Mouse (Mus musculus): ENCODE measurements around the gene Iqgap1. TPM values are rescaled to one million over a fixed set of nuclear protein-coding genes. Genes with fewer than 3 reads are reported as not detected.

The Iqgap1 gene
- polyA plus RNA-seq, 1 experiment, result 62.3 TPM

GRCm38 (mm10) chr7:80832191-80832590 lies 6.4 kb upstream of the Iqgap1 start:
- Histone ChIP-seq H3K4me1 (ENCODE audit: control insufficient read depth, insufficient read depth, low read length) (peaks cover 2% of the 10 kb centered on the region; the same call in 1 of the 2 replicates), H3K4me3 (replicated peaks; ENCODE audit: control insufficient read depth, low read depth, low read length) (no peak overlapping the region), H3K27ac (ENCODE audit: control insufficient read depth, insufficient read depth, low read depth, low read length, poor library complexity) (no peak overlapping the region)
- 6% methylated on average over 4 of the region's 4 CpGs for WGBS
- TF ChIP-seq CTCF (IDR thresholded peaks at IDR 0.05; ENCODE audit: control insufficient read depth, insufficient read depth, low read length) (no peak), POLR2A (IDR thresholded peaks at IDR 0.05; ENCODE audit: borderline replicate concordance, control insufficient read depth, low read depth, low read length) (no peak)

DNA sequence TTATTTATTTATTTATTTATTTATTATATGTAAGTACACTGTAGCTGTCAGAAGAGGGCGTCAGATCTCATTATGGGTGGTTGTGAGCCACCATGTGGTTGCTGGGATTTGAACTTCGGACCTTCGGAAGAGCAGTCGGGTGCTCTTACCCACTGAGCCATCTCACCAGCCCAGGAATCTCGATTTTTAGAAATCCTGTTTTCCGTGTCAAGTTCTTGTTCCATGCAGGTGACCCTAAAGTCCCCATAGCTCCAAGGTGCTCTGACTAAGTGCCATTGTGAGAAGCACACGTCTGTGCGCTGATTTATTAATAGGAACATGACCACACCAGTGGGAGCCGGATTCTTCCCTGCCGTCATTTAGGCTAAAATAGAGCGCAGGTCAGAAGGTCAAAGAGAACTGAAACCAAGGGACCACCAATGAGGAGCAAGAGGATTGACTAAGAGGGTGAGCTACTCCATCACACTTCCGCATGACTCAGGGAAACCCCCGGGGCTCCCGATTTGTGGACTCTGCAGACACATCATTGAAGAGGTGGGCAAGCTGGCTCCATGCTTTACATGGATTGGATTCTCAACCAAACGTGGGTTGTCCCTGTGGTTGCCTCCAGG lies 4.5 kb upstream of the Iqgap1 start:
- H3K4me3 ChIP-seq (replicated peaks; ENCODE audit: control insufficient read depth, low read depth, low read length), result no peak overlapping the region
- TF ChIP-seq CTCF (IDR thresholded peaks at IDR 0.05; ENCODE audit: control insufficient read depth, insufficient read depth, low read length), result no peak
- TF ChIP-seq POLR2A (IDR thresholded peaks at IDR 0.05; ENCODE audit: borderline replicate concordance, control insufficient read depth, low read depth, low read length), result no peak
- peaks cover 2% of the 10 kb centered on the region; the same call in 1 of the 2 replicates for H3K4me1 ChIP-seq (ENCODE audit: control insufficient read depth, insufficient read depth, low read length)
- H3K27ac ChIP-seq (ENCODE audit: control insufficient read depth, insufficient read depth, low read depth, low read length, poor library complexity), result no peak overlapping the region
- WGBS, result 61% methylated on average over 15 of the region's 15 CpGs

GRCm38 (mm10) chr7:80828146-80828860 lies 2.5 kb upstream of the Iqgap1 start:
- H3K4me1 ChIP-seq (ENCODE audit: control insufficient read depth, insufficient read depth, low read length), result peaks cover 2% of the 10 kb centered on the region; the same call in 1 of the 2 replicates
- no peak overlapping the region for H3K27ac ChIP-seq (ENCODE audit: control insufficient read depth, insufficient read depth, low read depth, low read length, poor library complexity)
- no peak overlapping the region for H3K4me3 ChIP-seq (replicated peaks; ENCODE audit: control insufficient read depth, low read depth, low read length)
- TF ChIP-seq POLR2A (IDR thresholded peaks at IDR 0.05; ENCODE audit: borderline replicate concordance, control insufficient read depth, low read depth, low read length), result no peak
- no peak for TF ChIP-seq CTCF (IDR thresholded peaks at IDR 0.05; ENCODE audit: control insufficient read depth, insufficient read depth, low read length)
- 55% methylated on average over 18 of the region's 18 CpGs for WGBS

GRCm38 (mm10) chr7:80823875-80824682 lies 1.7 kb downstream of the Iqgap1 start:
- TF ChIP-seq CTCF (IDR thresholded peaks at IDR 0.05; ENCODE audit: control insufficient read depth, insufficient read depth, low read length) (no peak), POLR2A (IDR thresholded peaks at IDR 0.05; ENCODE audit: borderline replicate concordance, control insufficient read depth, low read depth, low read length) (no peak)
- Histone ChIP-seq H3K4me3 (replicated peaks; ENCODE audit: control insufficient read depth, low read depth, low read length) (no peak overlapping the region), H3K4me1 (ENCODE audit: control insufficient read depth, insufficient read depth, low read length) (peaks cover 1% of the 10 kb centered on the region; the same call in 1 of the 2 replicates), H3K27ac (ENCODE audit: control insufficient read depth, insufficient read depth, low read depth, low read length, poor library complexity) (no peak overlapping the region)
- 42% methylated on average over 11 of the region's 11 CpGs for WGBS

- no peak overlapping the region for H3K4me3 ChIP-seq (replicated peaks; ENCODE audit: control insufficient read depth, low read depth, low read length)
- WGBS, result 63% methylated on average over 4 of the region's 4 CpGs
- no peak for TF ChIP-seq POLR2A (IDR thresholded peaks at IDR 0.05; ENCODE audit: borderline replicate concordance, control insufficient read depth, low read depth, low read length)
- no peak for TF ChIP-seq CTCF (IDR thresholded peaks at IDR 0.05; ENCODE audit: control insufficient read depth, insufficient read depth, low read length)
- H3K27ac ChIP-seq (ENCODE audit: control insufficient read depth, insufficient read depth, low read depth, low read length, poor library complexity), result no peak overlapping the region
- H3K4me1 ChIP-seq (ENCODE audit: control insufficient read depth, insufficient read depth, low read length), result peaks cover 1% of the 10 kb centered on the region; the same call in 1 of the 2 replicates
Measured at GRCm38 (mm10) chr7:80823267-80823666, 2.5 kb downstream of the Iqgap1 start.

DNA sequence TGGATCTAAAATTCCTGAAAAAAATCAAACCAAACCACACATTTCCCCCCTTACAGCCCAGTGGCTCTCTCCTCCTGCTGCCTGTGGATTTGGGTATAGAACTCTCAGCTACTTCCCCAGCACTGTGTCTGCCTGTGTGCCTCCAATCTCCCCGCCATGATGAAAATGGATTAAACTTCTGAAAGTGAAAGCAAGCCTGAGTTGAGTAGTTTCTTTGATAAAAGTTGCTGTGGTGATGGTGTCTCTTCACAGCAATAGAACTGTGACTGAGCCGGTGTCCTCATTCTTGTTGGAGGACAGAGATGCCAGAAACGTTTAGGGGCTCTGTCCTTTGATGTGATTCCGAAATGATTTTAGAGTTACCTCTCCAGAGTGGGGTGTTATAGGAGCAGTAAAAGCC lies 4.9 kb downstream of the Iqgap1 start:
- H3K4me1 ChIP-seq (ENCODE audit: control insufficient read depth, insufficient read depth, low read length), result peaks cover 1% of the 10 kb centered on the region; the same call in 1 of the 2 replicates
- no peak overlapping the region for H3K4me3 ChIP-seq (replicated peaks; ENCODE audit: control insufficient read depth, low read depth, low read length)
- WGBS, result 85% methylated on average over 4 of the region's 4 CpGs
- no peak for TF ChIP-seq CTCF (IDR thresholded peaks at IDR 0.05; ENCODE audit: control insufficient read depth, insufficient read depth, low read length)
- TF ChIP-seq POLR2A (IDR thresholded peaks at IDR 0.05; ENCODE audit: borderline replicate concordance, control insufficient read depth, low read depth, low read length), result no peak
- no peak overlapping the region for H3K27ac ChIP-seq (ENCODE audit: control insufficient read depth, insufficient read depth, low read depth, low read length, poor library complexity)

DNA sequence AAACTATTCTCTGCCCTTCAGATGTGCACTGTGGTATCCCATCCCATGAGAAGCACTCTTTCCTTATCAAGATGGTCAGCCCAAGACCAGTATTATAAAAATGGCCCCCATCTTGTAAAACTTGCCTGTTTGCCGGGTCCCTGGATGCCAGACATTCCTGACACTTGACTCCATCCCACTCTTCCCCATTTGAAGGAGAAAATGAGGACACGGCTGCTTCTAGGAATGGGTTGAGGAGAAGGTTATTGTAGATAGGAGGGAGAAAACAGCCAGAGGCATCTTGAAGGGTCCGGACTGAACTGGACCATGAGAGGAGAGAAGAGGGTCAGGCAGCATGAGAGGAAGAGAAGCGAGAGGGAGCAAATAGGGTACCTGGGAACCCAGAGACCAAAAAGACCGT lies 9.1 kb downstream of the Iqgap1 start:
- H3K27ac ChIP-seq (ENCODE audit: control insufficient read depth, insufficient read depth, low read depth, low read length, poor library complexity), result no peak overlapping the region
- no peak overlapping the region for H3K4me3 ChIP-seq (replicated peaks; ENCODE audit: control insufficient read depth, low read depth, low read length)
- WGBS, result 88% methylated on average over 5 of the region's 5 CpGs
- no peak for TF ChIP-seq POLR2A (IDR thresholded peaks at IDR 0.05; ENCODE audit: borderline replicate concordance, control insufficient read depth, low read depth, low read length)
- no peak for TF ChIP-seq CTCF (IDR thresholded peaks at IDR 0.05; ENCODE audit: control insufficient read depth, insufficient read depth, low read length)
- no peaks in the 10 kb centered on the region for H3K4me1 ChIP-seq (ENCODE audit: control insufficient read depth, insufficient read depth, low read length)

- no peak overlapping the region for H3K4me3 ChIP-seq (replicated peaks; ENCODE audit: control insufficient read depth, low read depth, low read length)
- 56% methylated on average over 4 of the region's 4 CpGs for WGBS
- no peak overlapping the region for H3K27ac ChIP-seq (ENCODE audit: control insufficient read depth, insufficient read depth, low read depth, low read length, poor library complexity)
- no peaks in the 10 kb centered on the region for H3K4me1 ChIP-seq (ENCODE audit: control insufficient read depth, insufficient read depth, low read length)
- TF ChIP-seq CTCF (IDR thresholded peaks at IDR 0.05; ENCODE audit: control insufficient read depth, insufficient read depth, low read length) (no peak), POLR2A (IDR thresholded peaks at IDR 0.05; ENCODE audit: borderline replicate concordance, control insufficient read depth, low read depth, low read length) (no peak)
Measured at GRCm38 (mm10) chr7:80813397-80813796, 12.4 kb downstream of the Iqgap1 start.

Data from bone marrow, adult 2 months (tissue).